Mouse (Mus musculus) myocyte (in vitro differentiated cells): ENCODE measurements around the gene Ptcra.

Experiments used
- CEBPB ChIP-seq: IDR thresholded peaks from 2 replicates; pipeline ENCODE4 v1.6.1; 2011; ENCODE audit warnings: mild to moderate bottlenecking, moderate library complexity; ENCODE audit not compliant: poor library complexity, insufficient read depth, severe bottlenecking
- MAX ChIP-seq: IDR thresholded peaks from one replicate; pipeline ENCODE4 v1.6.1; 2011; ENCODE audit warnings: low read depth, mild to moderate bottlenecking, control low read depth
- POLR2AphosphoS2 ChIP-seq: IDR thresholded peaks from one replicate; pipeline ENCODE4 v1.6.1; 2011; ENCODE audit warnings: low read depth, control low read depth; ENCODE audit not compliant: insufficient read length

DNA sequence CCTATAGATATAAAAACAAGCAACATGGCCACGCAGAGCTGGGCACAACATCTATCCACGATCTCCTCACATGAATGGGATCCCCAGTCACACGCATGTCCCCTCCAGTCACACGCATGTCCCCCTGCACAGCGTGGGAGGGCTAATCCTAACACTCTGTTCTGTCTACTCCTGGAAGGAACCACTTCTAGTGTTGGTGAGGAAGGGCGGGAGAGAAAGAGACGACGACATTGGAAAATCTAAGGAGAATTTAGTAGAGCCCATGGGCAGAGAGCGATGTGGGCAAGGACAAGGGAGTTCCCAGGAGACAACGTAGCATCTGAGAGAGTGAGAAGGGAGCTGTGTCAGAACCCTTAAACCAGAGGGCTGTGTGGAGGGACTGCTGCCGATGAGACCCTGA lies 7.0 kb upstream of the Ptcra start:
- TF ChIP-seq POLR2AphosphoS2 (no peak), CEBPB (no peak), MAX (no peak)
